Mouse (Mus musculus) hindlimb bud, embryonic 11.5 days (tissue): ENCODE results near the gene Ptprg.

ENCODE experiments used
- DNase-seq: peaks from one replicate; pipeline ENCODE4 v3.0.0-alpha.2; 2012; ENCODE audit warnings: low read depth, low spot score; ENCODE audit errors: extremely low spot score

Gene Ptprg

DNA sequence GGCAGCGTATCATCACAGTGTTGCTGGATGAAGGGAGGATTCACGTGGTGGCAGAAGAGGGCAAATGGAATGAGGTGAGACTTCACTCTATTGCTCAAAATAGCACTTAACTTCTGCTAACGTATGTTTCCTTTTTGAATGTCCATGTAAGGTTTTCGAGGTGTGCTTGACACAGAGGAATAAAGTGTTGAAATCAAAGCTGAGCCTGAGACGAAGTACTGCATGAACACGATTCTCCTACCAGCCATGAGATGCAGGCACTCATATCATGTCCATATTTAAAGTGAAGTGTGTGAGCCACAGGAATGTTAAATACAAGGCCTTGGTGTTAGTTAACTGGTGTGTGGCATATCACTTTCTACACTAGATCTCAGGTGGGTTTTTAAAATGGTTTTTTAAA, 320.9 kb downstream of the Ptprg start:
- DNase-seq = no peak

DNA sequence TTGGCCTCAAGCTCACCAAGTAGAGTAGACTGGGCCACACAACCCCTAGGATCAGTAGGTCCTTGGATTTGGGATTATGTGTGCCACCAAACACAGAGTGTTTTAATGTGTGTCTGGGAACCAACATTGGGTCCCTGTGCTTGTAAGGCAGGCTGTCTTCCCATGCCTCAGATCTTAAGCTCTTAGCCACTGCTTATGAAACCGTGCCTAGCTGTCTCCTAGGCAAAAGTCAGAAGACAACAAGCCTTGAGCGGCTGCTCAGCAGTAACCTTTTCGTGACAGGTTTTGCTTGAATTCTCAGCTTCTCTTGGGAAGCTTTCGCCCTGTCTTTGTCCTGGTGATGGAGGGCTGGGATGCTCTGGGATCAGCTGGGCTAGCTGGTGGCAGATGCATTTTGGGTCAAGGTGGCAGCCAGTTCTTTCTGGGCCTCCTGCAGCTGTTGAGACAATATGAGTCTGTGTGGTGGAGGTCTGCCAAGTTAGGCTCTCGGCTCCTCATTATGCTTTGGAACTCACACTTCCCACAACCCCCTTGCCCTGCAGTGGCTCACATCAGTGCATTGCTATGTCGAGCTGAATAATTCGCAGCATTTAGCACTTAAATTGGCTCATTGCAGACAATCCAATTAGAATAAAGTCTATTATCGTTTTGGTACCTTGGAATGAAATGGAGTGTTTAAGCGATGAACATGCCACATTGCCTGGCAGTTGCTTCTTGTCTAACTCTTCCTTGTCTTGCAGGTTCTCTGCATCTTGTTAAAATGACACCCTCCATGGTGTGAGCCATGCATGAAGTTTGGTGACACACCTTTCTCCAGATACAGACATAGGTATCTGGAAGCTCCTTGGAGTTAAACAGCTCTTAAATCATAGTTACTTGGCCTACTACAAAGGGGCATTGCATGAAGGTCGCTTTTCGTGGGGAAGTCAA, 321.9 kb downstream of the Ptprg start:
- DNase-seq = no peak

DNA sequence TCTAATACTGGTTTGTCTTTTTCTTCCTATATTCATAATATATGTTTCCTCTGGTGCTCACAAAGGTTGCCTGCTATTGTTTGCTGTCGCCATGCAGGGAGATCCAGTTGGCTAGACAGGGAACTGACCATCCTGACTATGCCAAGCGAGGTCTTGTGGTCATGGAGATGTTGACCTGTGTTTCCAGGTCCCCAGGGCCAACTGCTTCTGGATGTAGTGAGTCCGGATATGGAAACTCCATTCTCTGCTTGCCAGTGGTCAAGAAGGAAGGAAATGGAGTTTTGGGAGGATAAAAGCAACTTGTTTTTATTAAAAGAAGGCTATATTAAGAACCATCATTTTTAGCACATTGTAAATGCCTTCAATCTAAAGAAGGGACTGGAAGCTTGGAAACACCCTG, 327.8 kb downstream of the Ptprg start:
- DNase-seq = no peak

DNA sequence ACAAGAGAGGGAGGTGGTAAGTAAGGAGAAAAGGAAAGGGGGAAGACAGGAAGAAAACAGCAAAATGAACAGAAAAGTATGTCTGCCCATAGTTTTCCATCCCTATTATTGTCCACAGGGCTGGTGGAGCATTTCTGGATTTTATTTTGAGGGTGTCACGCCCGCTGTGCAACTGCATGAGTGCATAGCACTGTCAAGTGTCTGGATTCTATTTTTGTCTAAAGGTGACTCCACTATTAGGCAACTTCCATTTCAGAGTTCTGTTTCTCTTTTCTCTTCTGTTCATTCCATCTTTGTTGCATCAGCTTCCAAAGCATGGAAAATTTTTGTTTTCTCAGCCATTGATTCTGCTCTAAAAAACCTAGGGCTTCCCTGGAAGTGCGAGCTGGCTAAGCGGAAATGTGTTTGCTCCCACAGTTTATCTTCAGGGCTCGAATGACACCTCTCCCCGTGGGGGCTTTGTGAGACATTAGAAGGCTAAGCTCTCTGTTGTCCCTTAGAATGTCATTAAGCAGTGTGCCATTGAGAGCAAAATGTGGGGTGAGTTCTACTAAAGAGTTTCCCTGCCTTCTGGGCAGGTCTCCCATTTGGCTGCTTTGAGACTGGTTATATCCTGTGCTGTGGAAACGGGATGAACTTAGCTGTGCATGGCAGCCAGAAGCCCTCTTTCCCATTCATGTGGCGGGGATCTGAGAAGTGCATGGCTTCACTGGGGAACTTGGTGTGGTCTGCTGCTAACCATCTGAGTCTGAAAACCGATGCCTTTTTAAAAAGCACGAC, 330.0 kb downstream of the Ptprg start:
- no peak for DNase-seq

DNA sequence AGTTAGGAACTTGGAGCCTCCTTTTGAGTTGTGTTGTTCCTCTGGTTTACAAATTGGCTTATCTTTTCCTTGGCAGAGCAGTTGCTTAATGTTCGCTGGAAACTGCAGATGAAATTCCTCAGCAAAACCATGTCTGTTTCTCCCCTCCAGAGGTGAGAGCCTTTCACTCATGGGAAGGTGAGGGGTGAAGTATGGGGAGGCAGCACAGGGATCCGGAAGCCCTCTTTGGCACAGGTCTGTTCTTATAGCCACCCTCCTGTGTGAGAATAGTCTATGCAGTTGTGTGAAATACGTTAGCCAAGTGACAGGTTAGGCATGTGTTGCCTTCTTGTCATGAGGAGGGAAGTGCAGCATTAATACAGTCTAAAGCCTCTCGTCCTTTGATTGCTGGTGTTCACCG, 330.7 kb downstream of the Ptprg start:
- DNase-seq = no peak

DNA sequence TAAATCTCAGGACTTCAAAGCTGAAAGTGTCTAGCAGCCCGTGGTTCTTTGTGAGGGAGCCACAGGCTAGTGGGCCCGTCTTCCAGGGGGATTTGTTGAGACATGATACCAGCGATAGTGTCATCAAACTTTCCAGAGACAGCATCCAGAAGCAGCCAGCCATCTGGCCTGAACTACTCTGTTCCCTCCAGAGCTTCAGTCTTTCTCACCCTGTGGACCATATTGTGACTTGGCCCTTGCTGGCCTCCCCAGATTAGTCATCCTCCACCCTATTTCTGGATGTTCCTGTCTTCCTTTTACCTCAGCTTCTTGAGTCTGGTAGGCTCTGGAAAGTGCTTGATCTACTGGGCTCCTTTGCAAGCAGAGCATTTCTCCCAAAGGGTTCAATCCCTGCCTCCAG, 333.1 kb downstream of the Ptprg start:
- DNase-seq = no peak

DNA sequence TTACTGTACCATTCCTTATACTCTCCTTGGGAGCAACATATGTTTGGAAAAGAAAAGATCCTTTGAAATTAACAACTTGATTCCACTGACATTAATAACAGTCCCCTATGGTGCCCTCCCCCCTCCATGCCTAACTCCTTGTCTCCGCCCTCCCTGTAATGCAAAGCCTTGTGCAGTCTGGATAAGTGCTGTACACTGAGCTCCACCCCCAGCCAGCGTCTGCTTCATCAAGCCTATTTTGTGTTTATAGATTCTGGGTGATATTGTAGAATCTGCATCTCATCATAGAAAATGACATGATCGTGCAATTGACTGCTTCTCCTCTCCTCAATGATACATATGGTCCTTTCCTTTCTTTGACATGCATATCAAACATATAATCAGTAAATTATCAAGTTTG, 337.6 kb downstream of the Ptprg start:
- no peak for DNase-seq

DNA sequence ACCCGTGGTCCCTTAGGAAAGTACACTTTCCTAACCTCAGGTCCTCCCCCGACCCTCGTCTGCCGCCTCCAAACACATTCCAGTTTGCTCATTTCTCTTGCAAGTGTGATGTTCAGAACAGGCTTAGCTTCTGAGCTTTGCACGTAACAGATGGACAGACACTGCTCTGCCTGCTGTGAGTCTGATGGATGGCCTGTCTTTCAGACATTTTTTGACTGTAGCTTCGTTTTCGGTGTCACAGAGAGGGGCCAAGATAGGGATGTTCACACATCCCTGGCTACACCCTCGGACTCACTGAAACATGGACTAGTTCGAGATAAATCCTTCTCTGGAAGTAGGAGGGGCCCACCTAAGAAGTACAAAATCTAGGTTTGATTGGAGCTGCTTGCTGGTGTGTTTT, 339.3 kb downstream of the Ptprg start:
- no peak for DNase-seq

DNA sequence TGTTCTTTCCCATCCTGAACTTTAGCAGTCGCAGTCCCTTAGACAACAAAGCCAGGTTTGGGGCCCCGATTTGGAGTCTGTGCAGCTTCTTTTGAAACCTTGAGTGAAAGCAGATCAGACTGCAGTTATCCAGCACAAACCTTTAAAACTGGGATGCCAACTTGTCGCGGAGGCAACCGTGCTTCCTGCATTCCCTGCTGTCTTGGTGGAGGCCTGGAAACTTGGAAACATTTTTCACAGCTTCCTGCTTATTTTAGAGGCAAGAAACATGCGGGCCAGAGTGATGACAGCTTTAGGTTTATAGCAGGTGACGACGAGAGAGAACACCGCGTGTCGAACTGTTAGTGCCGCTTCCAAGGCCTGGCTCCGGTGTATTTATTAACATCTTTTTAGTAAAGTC, 342.2 kb downstream of the Ptprg start:
- no peak for DNase-seq

DNA sequence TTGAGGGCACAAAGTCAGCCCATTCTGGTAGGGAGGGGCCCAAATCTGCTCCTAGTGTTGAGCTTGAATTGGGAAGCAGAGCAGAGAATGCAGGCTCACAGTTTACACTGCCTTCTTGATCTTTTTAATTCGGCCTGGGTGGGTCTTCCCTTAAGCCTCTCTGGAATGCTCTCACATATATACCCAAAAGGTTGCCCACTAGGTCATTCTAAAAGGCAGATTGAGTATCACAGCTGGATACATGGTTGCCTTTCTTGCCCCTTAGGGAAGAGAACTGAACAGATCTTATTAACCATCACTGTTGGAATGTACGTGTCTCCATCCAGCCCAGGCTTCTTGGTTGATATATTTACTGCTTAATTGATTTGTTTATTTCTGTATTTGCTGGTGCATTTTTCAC, 349.5 kb downstream of the Ptprg start:
- no peak for DNase-seq

DNA sequence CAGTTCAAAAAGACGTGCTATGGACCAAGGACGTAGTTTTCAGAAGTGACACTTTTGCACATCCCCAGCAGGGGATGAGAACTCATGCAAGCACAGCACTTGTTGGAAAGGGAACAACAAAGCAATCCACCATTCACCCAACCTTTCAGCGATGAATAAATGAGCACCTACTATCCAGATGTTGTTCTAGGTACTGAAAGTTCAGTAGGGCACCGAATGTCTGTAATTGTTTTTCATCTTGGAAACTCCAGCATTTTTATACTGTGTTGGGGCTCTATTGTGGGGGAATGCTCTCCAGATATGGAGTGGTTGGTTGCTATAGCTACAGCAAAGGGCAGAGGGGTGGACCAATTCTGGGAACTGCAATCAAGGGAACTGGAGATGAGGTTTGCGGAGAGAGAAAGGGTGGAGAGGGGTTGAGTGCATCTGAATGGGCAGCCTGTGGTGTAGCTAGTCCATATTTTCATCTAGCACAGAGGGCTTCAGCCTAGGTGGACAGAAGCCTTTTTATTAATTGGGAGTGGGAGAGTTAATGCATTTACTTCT, 352.9 kb downstream of the Ptprg start:
- DNase-seq = no peak

DNA sequence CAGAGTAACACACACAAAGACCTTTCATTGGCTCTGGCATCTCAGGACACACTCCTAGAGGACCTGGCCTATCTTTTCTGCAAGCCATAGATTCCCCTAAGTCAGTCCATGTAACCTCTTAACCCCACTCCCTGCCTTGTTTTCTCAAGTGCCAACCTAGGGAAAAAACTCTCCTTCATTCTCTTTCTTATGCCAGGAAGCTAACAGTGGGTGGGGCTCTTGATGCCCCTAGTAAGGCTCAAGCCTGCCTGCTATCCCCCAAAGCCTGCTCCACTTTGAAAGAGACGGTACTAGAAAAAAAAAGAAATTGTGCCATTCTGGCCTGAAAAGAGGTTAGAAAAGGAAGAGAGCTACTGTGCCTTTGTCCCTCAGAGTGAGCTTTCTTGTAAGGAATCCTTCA, 358.9 kb downstream of the Ptprg start:
- DNase-seq = no peak

DNA sequence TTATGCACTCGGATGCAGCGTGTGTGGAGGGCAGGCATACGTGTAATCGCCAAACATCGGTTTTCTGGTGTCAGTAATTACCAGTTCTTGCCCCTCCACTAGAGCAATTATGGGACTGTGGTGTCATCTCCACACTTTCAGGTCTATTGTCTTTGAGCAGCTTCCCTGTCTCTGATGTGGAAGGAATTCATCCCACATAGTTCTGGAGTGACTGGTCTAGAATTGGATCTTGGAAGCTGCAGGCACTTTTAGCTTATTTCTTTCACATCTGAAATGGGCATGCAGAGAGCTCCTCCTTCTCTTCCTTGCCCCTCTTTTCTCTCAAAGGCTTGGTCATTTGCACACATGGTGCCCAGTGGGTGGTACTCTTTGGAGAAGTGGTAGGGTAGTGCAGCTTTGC, 363.9 kb downstream of the Ptprg start:
- no peak for DNase-seq

DNA sequence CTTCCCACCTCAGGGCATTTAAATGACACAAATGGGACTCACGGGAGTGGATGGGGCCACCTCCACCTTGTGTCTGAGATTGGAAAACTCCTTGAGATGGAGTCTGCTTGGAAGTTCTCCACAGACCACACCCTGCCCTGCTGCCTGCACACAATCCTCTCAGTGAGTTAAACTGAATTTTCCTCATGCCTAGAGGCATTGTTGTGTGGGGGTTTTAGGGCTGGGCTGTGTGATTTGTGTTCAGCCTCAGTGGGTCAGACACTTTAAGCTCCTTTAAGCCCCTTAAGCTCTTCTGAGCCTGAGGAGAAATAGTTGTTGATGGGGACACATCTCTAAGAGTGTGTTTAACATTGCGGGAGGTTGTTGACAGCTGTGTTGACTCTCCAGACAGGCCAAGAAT, 375.2 kb downstream of the Ptprg start:
- no peak for DNase-seq

DNA sequence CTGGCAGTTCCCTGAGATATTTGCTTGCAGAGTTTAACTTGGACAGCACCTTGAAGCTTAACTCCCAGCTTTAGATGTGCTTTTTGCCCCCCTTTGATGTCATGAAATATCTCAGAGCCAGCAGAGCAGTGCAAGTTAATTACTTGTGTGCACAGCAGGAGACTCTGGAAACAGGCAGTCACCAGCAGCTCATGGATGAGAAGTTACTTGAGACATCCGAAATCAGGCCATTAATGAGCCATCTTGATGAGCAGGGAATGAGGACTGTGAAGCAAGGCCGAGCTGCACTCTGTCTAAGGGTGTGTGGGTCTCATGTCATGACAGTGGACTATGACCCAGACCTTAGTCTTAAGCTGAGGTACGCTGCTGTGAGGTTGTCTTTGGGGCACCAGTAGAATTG, 379.2 kb downstream of the Ptprg start:
- no peak for DNase-seq

DNA sequence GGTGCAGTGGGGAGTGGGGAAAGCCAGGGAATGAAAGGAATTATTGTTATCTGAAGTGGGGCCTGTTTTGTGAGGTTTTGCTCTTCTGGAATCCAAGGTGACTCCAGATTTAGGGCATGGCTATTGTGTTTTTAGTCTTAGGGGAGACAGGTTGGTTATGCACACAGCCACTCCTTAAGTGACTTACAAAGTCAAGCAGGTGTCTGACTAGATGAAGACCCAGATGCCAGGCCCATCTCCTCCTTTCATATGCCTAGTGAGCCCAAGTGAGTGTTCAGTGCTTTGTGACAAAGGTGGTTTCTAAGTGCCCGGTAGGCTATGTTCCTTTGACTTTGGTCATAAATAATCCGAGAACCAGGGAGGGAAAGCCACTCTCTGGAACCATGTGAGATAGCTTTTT, 381.2 kb downstream of the Ptprg start:
- DNase-seq = no peak

DNA sequence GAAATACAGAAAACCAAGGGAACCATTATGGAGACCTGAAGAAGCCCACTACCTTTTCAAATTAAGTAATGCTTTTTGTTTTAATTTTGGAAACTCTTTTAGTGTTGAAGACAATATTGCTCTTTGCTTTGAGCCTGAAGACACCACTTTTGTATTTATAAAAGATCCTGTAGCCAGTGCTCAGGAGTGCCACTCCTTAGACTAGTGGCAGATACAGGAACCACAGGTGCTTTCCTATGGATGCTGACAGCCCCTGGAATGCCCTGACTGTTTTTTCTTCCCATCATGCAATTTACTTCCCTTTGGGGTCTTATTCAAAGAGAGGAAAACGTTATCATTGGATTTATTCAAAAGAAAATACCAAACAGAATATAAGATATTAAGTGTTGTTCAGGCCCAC, 381.9 kb downstream of the Ptprg start:
- no peak for DNase-seq

DNA sequence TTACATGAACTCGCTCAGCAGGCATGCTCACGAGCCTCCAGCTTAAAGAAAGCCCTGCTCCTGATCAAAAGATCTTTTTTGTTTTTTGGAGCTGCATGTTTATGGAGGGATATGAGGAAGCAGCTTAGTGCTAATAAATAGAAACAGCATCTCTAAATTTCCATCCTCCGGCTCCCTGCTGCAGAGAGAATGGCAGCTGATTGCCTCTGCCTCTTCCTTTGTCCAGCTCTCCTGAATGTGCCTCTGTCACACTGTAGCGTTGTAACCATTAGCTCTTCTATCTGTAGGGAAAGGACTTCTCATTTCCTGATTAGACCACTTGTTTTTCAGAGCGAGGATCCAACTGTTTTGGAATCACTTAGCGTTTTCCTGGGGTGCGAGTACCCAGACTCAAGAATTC, 382.4 kb downstream of the Ptprg start:
- no peak for DNase-seq

DNA sequence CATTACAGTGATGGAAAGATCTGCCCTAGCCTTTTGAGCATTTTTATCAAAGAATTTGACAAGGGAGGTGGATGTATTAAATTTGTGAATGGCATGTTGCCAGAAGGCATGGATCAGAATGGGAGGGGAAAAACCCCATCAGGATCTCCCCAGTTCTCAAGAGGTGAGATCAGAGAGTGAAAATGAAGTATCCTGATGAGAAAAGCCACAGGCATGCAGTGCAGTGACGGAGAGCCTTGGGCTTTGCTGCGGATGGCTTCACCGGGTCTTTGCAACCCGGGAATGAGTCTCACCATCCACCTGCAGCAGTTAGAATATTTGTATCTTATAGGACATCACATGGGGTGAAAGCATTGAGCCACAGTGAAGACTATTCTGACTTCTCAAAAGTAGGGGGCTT, 385.6 kb downstream of the Ptprg start:
- no peak for DNase-seq

DNA sequence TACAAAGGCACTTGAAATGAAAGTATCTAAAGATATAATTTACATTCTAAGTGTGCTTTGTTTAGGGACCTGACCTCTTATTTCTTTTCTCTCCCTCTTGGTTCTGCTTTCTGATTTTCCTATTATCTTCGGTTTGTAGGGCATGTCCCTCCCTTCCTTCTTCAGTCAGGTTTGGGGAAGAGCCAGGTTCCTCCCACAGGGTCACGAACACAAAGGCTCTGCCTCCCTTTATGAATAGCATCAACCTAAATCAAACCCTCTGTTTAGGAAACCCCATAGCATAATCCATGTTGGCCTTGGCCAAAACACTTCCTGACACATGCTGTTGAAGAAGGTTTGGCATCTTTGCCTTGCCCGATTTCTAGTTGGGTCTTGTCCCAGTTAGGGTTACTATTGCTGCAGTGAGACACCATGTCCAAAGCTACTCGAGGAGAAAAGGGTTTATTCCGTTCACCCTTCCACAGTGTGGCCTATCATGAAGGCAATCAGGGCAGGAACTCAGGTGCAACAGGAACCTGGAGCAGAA, 388.7 kb downstream of the Ptprg start:
- no peak for DNase-seq

DNA sequence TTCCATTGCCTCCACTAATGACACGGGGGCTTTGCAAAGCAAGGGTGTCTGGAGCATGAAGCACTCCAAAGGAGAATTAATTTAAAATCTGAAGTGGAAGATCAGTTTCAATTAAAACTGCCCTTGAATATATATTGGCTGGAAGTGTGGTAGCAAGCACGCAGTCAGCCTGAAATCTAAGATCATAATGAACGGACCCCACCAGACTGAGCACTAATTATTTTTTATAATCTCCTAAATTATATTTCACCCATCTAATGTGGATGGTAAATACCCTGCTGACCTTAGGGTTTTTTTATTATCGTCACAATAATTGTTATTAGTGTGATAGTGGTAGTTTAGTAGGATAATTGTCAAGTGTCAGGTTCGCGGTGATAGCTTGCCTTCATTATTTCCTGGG, 397.0 kb downstream of the Ptprg start:
- no peak for DNase-seq
